Mouse (Mus musculus) heart, embryonic 10.5 days (tissue): ENCODE measurements around the gene Srsf1. TPM values are rescaled to one million over a fixed set of nuclear protein-coding genes. Genes with fewer than 3 reads are reported as not detected.

Experiments used
- DNase-seq: peaks from one replicate; pipeline ENCODE4 v3.0.0-alpha.2; 2017; ENCODE audit warnings: low spot score
- H3K27ac ChIP-seq: fragments of 300-500 bp; sonication (generic); 2 replicates; pipeline ENCODE4 v1.5.1; 2016; ENCODE audit warnings: mild to moderate bottlenecking
- H3K27me3 ChIP-seq: fragments of 300-500 bp; sonication (generic); 2 replicates; pipeline ENCODE4 v1.6.1; 2016; ENCODE audit warnings: mild to moderate bottlenecking; ENCODE audit not compliant: poor library complexity, insufficient read depth, severe bottlenecking
- H3K36me3 ChIP-seq: fragments of 300-500 bp; sonication (generic); 2 replicates; pipeline ENCODE4 v1.6.1; 2016; ENCODE audit warnings: mild to moderate bottlenecking, moderate library complexity
- H3K4me1 ChIP-seq: fragments of 300-500 bp; sonication (generic); 2 replicates; pipeline ENCODE4 v1.6.1; 2016; ENCODE audit warnings: mild to moderate bottlenecking
- H3K4me3 ChIP-seq: fragments of 300-500 bp; sonication (generic); 2 replicates; pipeline ENCODE4 v1.5.1; 2016; ENCODE audit warnings: mild to moderate bottlenecking, moderate library complexity
- H3K9me3 ChIP-seq: fragments of 300-500 bp; sonication (generic); 2 replicates; pipeline ENCODE4 v1.6.1; 2016; ENCODE audit warnings: mild to moderate bottlenecking, moderate library complexity
- WGBS: fragments of 180-500 bp; shearing (Covaris S2); methylation state at CpG from one replicate; pipeline ENCODE4 v1.1.7; 2016; 5-methylcytosine and 5-hydroxymethylcytosine counted together
- polyA plus RNA-seq: library from polyadenylated mRNA; unstranded; fragments of >200 nt; fragmentation: Nextera tagmentation; extraction: Ambion mirVana; gene quantifications from 2 replicates; pipeline ENCODE4 v1.2.1, GENCODE M21; 2016

The Srsf1 gene
- polyA plus RNA-seq, 1 experiment from 2014 or later, result 306 TPM

- H3K36me3 ChIP-seq, result no peaks in the 10 kb centered on the region
- no peaks in the 10 kb centered on the region for H3K9me3 ChIP-seq
- peaks cover 2% of the 10 kb centered on the region; the same call in 1 of the 2 replicates for H3K27me3 ChIP-seq
- no peak overlapping the region for H3K27ac ChIP-seq
- H3K4me3 ChIP-seq, result no peak overlapping the region
- peaks cover 22% of the 10 kb centered on the region for H3K4me1 ChIP-seq
- WGBS, result 69% methylated on average over 1 of the region's 1 CpGs
- DNase-seq, result no peak
These were observed 44.8 kb downstream of the Srsf1 start for GRCm38 (mm10) chr11:88091949-88092348.

- Histone ChIP-seq H3K9me3 (no peaks in the 10 kb centered on the region), H3K36me3 (peaks cover 3% of the 10 kb centered on the region; the same call in 1 of the 2 replicates), H3K4me1 (peaks cover 42% of the 10 kb centered on the region), H3K27me3 (peaks cover 5% of the 10 kb centered on the region; the same call in 1 of the 2 replicates), H3K27ac (peak overlapping the region; percentile 52; the same call in 1 of the 2 replicates), H3K4me3 (peak overlapping the region; percentile 95; the same call in 1 of the 2 replicates)
- WGBS, result 10% methylated on average over 4 of the region's 4 CpGs
- no peak for DNase-seq
These were observed 50.0 kb downstream of the Srsf1 start for GRCm38 (mm10) chr11:88097173-88097572.

- WGBS, result 16% methylated on average over 17 of the region's 17 CpGs
- Histone ChIP-seq H3K4me3 (peak within 1 kb of the TSS; percentile 95), H3K4me1 (peaks cover 45% of the 10 kb centered on the region), H3K36me3 (peaks cover 3% of the 10 kb centered on the region; the same call in 1 of the 2 replicates), H3K9me3 (no peaks in the 10 kb centered on the region), H3K27ac (peak within 1 kb of the TSS; percentile 100), H3K27me3 (peaks cover 5% of the 10 kb centered on the region; the same call in 1 of the 2 replicates)
- no peak for DNase-seq
These were observed 51.0 kb downstream of the Srsf1 start, which contains the start of gene Cuedc1 for GRCm38 (mm10) chr11:88098021-88098729. Gene Cuedc1 (plus strand): TSS chr11:88098058.

GRCm38 (mm10) chr11:88098787-88099598, 51.8 kb downstream of the Srsf1 start:
- Histone ChIP-seq H3K27me3 (peaks cover 5% of the 10 kb centered on the region; the same call in 1 of the 2 replicates), H3K4me1 (peaks cover 51% of the 10 kb centered on the region), H3K27ac (peak overlapping the region; percentile 100), H3K36me3 (peaks cover 3% of the 10 kb centered on the region; the same call in 1 of the 2 replicates), H3K9me3 (no peaks in the 10 kb centered on the region), H3K4me3 (peak overlapping the region; percentile 95)
- DNase-seq, result no peak
- under 1% methylated on average over 90 of the region's 95 CpGs for WGBS

GRCm38 (mm10) chr11:88099599-88100023, 52.4 kb downstream of the Srsf1 start:
- H3K36me3 ChIP-seq, result peaks cover 3% of the 10 kb centered on the region; the same call in 1 of the 2 replicates
- H3K4me1 ChIP-seq, result peaks cover 55% of the 10 kb centered on the region
- H3K9me3 ChIP-seq, result no peaks in the 10 kb centered on the region
- H3K27ac ChIP-seq, result peak overlapping the region; percentile 100
- peak; percentile 89 for DNase-seq
- H3K4me3 ChIP-seq, result peak overlapping the region; percentile 95
- peaks cover 5% of the 10 kb centered on the region; the same call in 1 of the 2 replicates for H3K27me3 ChIP-seq
- under 1% methylated on average over 37 of the region's 38 CpGs for WGBS

- no peaks in the 10 kb centered on the region for H3K9me3 ChIP-seq
- peak overlapping the region; percentile 95 for H3K4me3 ChIP-seq
- H3K27me3 ChIP-seq, result peaks cover 5% of the 10 kb centered on the region; the same call in 1 of the 2 replicates
- WGBS, result 34% methylated on average over 4 of the region's 4 CpGs
- peak overlapping the region; percentile 100; the same call in 1 of the 2 replicates for H3K27ac ChIP-seq
- peaks cover 3% of the 10 kb centered on the region; the same call in 1 of the 2 replicates for H3K36me3 ChIP-seq
- H3K4me1 ChIP-seq, result peaks cover 56% of the 10 kb centered on the region
- no peak for DNase-seq
These were observed 53.0 kb downstream of the Srsf1 start for GRCm38 (mm10) chr11:88100170-88100569.

Other genes starting within 250 kb of the Srsf1 start
- gene Lpo, start 219.1 kb upstream of the Srsf1 start, polyA plus RNA-seq, result 0.04 TPM in 1 of 2 replicates, not detected in the other
- gene Mks1, start 194.2 kb upstream of the Srsf1 start, polyA plus RNA-seq, result 10.9 and 14.7 TPM in 2 replicates
- 0.20 TPM in 1 of 2 replicates, not detected in the other for gene Epx, start 171.8 kb upstream of the Srsf1 start, polyA plus RNA-seq
- not detected in 2 replicates for gene Olfr462, start 155.1 kb upstream of the Srsf1 start, polyA plus RNA-seq
- gene Olfr463, start 150.0 kb upstream of the Srsf1 start, polyA plus RNA-seq, result not detected in 2 replicates
- not detected in 2 replicates for gene Olfr464, start 126.4 kb upstream of the Srsf1 start, polyA plus RNA-seq
- 21.7 and 26.1 TPM in 2 replicates for gene Dynll2, start 59.8 kb upstream of the Srsf1 start, polyA plus RNA-seq
- gene Vezf1, start 20.9 kb downstream of the Srsf1 start, polyA plus RNA-seq, result 24.2 and 34.1 TPM in 2 replicates
- gene Cuedc1, start 50.7 kb downstream of the Srsf1 start, polyA plus RNA-seq, result 15.1 and 17.9 TPM in 2 replicates
- 74.6 and 82.3 TPM in 2 replicates for gene Mrps23, start 157.0 kb downstream of the Srsf1 start, polyA plus RNA-seq
- gene Ccdc182, start 246.7 kb downstream of the Srsf1 start, polyA plus RNA-seq, result 0.18 TPM in 1 of 2 replicates, not detected in the other